Mouse (Mus musculus) kidney, adult 2 months (tissue): ENCODE results near the gene Sox9. TPM values are rescaled to one million over a fixed set of nuclear protein-coding genes. Genes with fewer than 3 reads are reported as not detected.

ENCODE experiments used
- DNase-seq: peaks from one replicate; pipeline ENCODE4 v3.0.0; 2021
- H3K27ac ChIP-seq: fragments of 200-500 bp; 2 replicates; pipeline ENCODE4 v1.5.1; 2012; ENCODE audit warnings: low read depth, low read length, control low read depth, inconsistent platforms; ENCODE audit not compliant: insufficient read depth
- H3K27me3 ChIP-seq: fragments of 200-500 bp; replicated peaks from 2 replicates; pipeline ENCODE4 v1.6.1; 2012; ENCODE audit warnings: mild to moderate bottlenecking, moderate library complexity, low read length, inconsistent platforms; ENCODE audit not compliant: control insufficient read depth, insufficient read depth
- H3K36me3 ChIP-seq: fragments of 200-500 bp; 2 replicates; pipeline ENCODE4 v1.6.1; 2012; ENCODE audit warnings: mild to moderate bottlenecking, moderate library complexity, low read length, inconsistent platforms; ENCODE audit not compliant: control insufficient read depth, insufficient read depth
- H3K4me1 ChIP-seq: fragments of 200-500 bp; 2 replicates; pipeline ENCODE4 v1.6.1; 2011; ENCODE audit warnings: low read length; ENCODE audit not compliant: control insufficient read depth, insufficient read depth
- H3K4me3 ChIP-seq: fragments of 200-500 bp; 2 replicates; pipeline ENCODE4 v1.5.1; 2011; ENCODE audit warnings: mild to moderate bottlenecking, low read depth, low read length, control low read depth; ENCODE audit not compliant: insufficient read depth
- CTCF ChIP-seq: fragments of 200-500 bp; conservative IDR thresholded peaks from 2 replicates; pipeline ENCODE4 v1.5.1; 2011; ENCODE audit warnings: low read depth, mild to moderate bottlenecking, control low read depth, low read length, moderate library complexity, mixed read lengths; ENCODE audit not compliant: insufficient read depth, insufficient read length
- POLR2A ChIP-seq: fragments of 200-500 bp; IDR thresholded peaks from one replicate; pipeline ENCODE4 v1.6.1; 2011; ENCODE audit warnings: low read depth, low read length, control low read depth
- WGBS: fragments of 180-500 bp; shearing (Covaris S2); methylation state at CpG from one replicate; pipeline ENCODE4 v1.1.7; 2018; 5-methylcytosine and 5-hydroxymethylcytosine counted together
- polyA plus RNA-seq: library from polyadenylated mRNA; depleted of rRNA; stranded (reverse); fragments of >200 nt; gene quantifications from 2 replicates; pipeline ENCODE4 v1.2.3, GENCODE M21; 2012

Sox9 gene
- polyA plus RNA-seq, 1 experiment, result 0.72 TPM

- 23% methylated on average over 30 of the region's 30 CpGs for WGBS
- Histone ChIP-seq H3K36me3 (no peaks in the 10 kb centered on the region), H3K4me3 (no peak overlapping the region), H3K4me1 (no peaks in the 10 kb centered on the region), H3K27ac (no peak overlapping the region), H3K27me3 (peaks cover 2% of the 10 kb centered on the region)
- DNase-seq, result no peak
- TF ChIP-seq POLR2A (no peak), CTCF (no peak)
These were observed 2.4 kb downstream of the Sox9 start for GRCm38 (mm10) chr11:112784347-112784902.

DNA sequence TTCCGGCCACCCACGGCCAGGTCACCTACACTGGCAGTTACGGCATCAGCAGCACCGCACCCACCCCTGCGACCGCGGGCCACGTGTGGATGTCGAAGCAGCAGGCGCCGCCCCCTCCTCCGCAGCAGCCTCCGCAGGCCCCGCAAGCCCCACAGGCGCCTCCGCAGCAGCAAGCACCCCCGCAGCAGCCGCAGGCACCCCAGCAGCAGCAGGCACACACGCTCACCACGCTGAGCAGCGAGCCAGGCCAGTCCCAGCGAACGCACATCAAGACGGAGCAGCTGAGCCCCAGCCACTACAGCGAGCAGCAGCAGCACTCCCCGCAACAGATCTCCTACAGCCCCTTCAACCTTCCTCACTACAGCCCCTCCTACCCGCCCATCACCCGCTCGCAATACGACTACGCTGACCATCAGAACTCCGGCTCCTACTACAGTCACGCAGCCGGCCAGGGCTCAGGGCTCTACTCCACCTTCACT lies 2.9 kb downstream of the Sox9 start:
- TF ChIP-seq POLR2A (no peak), CTCF (no peak)
- Histone ChIP-seq H3K4me1 (no peaks in the 10 kb centered on the region), H3K4me3 (no peak overlapping the region), H3K27me3 (peaks cover 2% of the 10 kb centered on the region), H3K27ac (no peak overlapping the region), H3K36me3 (no peaks in the 10 kb centered on the region)
- 16% methylated on average over 34 of the region's 34 CpGs for WGBS
- DNase-seq, result no peak

DNA sequence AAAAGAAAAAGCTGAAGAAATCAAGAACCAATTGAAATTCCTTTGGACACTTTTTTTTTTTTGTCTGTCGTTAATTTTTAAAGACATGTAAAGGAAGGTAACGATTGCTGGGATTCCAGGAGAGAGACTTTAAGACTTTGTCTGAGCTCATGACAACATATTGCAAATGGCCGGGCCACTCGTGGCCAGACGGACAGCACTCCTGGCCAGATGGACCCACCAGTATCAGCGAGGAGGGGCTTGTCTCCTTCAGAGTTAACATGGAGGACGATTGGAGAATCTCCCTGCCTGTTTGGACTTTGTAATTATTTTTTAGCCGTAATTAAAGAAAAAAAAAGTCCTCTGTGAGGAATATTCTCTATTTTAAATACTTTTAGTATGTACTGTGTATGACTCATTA lies 3.6 kb downstream of the Sox9 start:
- Histone ChIP-seq H3K36me3 (no peaks in the 10 kb centered on the region), H3K27me3 (peaks cover 2% of the 10 kb centered on the region), H3K4me3 (no peak overlapping the region), H3K27ac (no peak overlapping the region), H3K4me1 (no peaks in the 10 kb centered on the region)
- DNase-seq, result no peak
- TF ChIP-seq CTCF (no peak), POLR2A (no peak)
- 66% methylated on average over 8 of the region's 8 CpGs for WGBS

DNA sequence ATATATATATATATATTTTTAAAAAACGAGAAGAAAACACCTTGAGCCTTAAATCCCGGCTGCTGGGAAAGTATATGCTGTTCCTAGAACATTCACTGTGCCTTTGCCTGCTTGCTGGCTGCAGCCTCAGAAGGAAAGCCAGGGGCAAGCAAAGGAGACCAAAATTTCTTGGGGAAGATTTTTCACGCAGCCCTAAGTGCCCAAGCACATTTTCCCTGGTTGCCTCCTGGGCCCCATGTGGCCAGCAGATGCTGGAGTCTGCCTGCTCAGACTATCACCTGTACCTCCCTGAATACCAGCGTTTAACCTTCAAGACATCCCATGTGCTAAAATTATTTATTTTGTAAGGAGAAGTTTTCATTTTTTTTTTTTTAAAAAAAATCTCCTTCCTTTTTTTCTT lies 4.4 kb downstream of the Sox9 start:
- H3K4me3 ChIP-seq, result no peak overlapping the region
- H3K27me3 ChIP-seq, result peaks cover 2% of the 10 kb centered on the region; the same call in 1 of the 2 replicates
- H3K36me3 ChIP-seq, result no peaks in the 10 kb centered on the region
- WGBS, result 84% methylated on average over 4 of the region's 4 CpGs
- TF ChIP-seq POLR2A, result no peak
- no peak for TF ChIP-seq CTCF
- no peak for DNase-seq
- no peaks in the 10 kb centered on the region for H3K4me1 ChIP-seq
- no peak overlapping the region for H3K27ac ChIP-seq

DNA sequence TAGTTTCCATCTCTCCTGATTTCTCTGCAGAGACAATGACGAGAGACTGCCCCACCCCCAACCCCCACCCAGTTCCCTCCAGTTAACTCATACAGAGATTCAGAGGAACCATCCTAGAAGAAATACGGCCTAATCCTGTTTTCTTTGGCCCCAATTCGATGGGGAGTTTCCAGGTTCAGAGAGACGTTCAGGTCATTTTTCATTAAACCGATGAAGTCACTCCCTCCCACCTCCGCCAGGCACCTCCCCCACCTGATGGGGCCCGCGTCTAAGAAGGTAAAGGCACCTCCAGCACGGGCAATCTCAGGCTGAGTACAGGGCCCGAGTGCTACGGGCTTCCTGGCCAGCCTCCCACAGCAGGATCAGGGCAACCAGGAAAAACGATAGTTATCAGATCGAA lies 6.3 kb downstream of the Sox9 start:
- no peak overlapping the region for H3K27ac ChIP-seq
- WGBS, result 16% methylated on average over 13 of the region's 13 CpGs
- no peaks in the 10 kb centered on the region for H3K36me3 ChIP-seq
- TF ChIP-seq CTCF, result no peak
- no peak for TF ChIP-seq POLR2A
- no peak for DNase-seq
- H3K4me1 ChIP-seq, result no peaks in the 10 kb centered on the region
- H3K27me3 ChIP-seq, result peaks cover 2% of the 10 kb centered on the region; the same call in 1 of the 2 replicates
- no peak overlapping the region for H3K4me3 ChIP-seq

DNA sequence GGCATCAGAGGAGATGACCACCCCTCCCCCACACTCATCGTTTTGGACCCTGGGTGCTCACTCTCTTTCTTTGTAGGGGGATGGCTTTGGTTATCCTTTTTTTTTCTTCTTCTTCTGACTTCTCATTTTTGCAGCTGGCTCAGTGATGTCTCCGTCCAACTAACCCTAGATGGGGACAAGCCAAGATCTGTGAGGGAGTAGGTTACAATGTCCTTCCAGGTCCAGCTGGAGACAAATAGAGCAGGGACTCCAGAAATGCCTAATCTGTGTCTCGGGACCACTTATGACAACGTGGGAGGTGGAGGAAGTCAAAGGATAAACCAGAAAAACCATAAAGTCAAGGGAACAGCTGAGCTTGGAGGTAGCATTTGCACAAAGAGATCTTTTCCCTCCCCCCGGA lies 14.4 kb downstream of the Sox9 start:
- Histone ChIP-seq H3K4me3 (no peak overlapping the region), H3K27ac (no peak overlapping the region), H3K27me3 (no peaks in the 10 kb centered on the region), H3K4me1 (no peaks in the 10 kb centered on the region), H3K36me3 (no peaks in the 10 kb centered on the region)
- TF ChIP-seq POLR2A (no peak), CTCF (no peak)
- WGBS, result 77% methylated on average over 5 of the region's 5 CpGs
- DNase-seq, result no peak

- DNase-seq, result no peak
- Histone ChIP-seq H3K4me3 (no peak overlapping the region), H3K4me1 (no peaks in the 10 kb centered on the region), H3K27me3 (no peaks in the 10 kb centered on the region), H3K36me3 (no peaks in the 10 kb centered on the region), H3K27ac (no peak overlapping the region)
- TF ChIP-seq POLR2A (no peak), CTCF (no peak)
- WGBS, result 64% methylated on average over 13 of the region's 13 CpGs
These were observed 16.9 kb downstream of the Sox9 start for GRCm38 (mm10) chr11:112798831-112799382.
